Mouse (Mus musculus) liver, embryonic 12.5 days (tissue): ENCODE data around the gene Vmn1r84. TPM values are rescaled to one million over a fixed set of nuclear protein-coding genes. Genes with fewer than 3 reads are reported as not detected.

Experiments used
- ATAC-seq: fragments of 200-750 bp; cut with Nextera tagmentation; 2 replicates; pipeline ENCODE4 v1.8.0; 2017; ENCODE audit warnings: moderate number of reproducible peaks, mild to moderate bottlenecking, moderate library complexity
- H3K27ac ChIP-seq: fragments of 300-500 bp; sonication (generic); 2 replicates; pipeline ENCODE4 v1.5.1; 2016; ENCODE audit warnings: mild to moderate bottlenecking
- H3K27me3 ChIP-seq: fragments of 300-500 bp; sonication (generic); replicated peaks from 2 replicates; pipeline ENCODE4 v1.6.1; 2016; ENCODE audit warnings: mild to moderate bottlenecking, moderate library complexity
- H3K36me3 ChIP-seq: fragments of 300-500 bp; sonication (generic); 2 replicates; pipeline ENCODE4 v1.6.1; 2016; ENCODE audit warnings: mild to moderate bottlenecking, moderate library complexity
- H3K4me1 ChIP-seq: fragments of 300-500 bp; sonication (generic); 2 replicates; pipeline ENCODE4 v1.6.1; 2016
- H3K4me2 ChIP-seq: fragments of 300-500 bp; sonication (generic); 2 replicates; pipeline ENCODE4 v1.6.1; 2016; ENCODE audit warnings: mild to moderate bottlenecking, moderate library complexity
- H3K4me3 ChIP-seq: fragments of 300-500 bp; sonication (generic); 2 replicates; pipeline ENCODE4 v1.5.1; 2016; ENCODE audit warnings: mild to moderate bottlenecking, moderate library complexity
- H3K9ac ChIP-seq: fragments of 300-500 bp; sonication (generic); 2 replicates; pipeline ENCODE4 v1.6.1; 2016; ENCODE audit warnings: mild to moderate bottlenecking, moderate library complexity
- H3K9me3 ChIP-seq: fragments of 300-500 bp; sonication (generic); replicated peaks from 2 replicates; pipeline ENCODE4 v1.6.1; 2016; ENCODE audit warnings: mild to moderate bottlenecking, moderate library complexity
- WGBS: fragments of 180-500 bp; shearing (Covaris S2); methylation state at CpG from one replicate; pipeline ENCODE4 v1.1.7; 2016; ENCODE audit not compliant: insufficient replicate concordance; 5-methylcytosine and 5-hydroxymethylcytosine counted together
- microRNA-seq: library from miRNA; unstranded; fragments of <30 nt; microRNA quantifications from one replicate; pipeline ENCODE4, GENCODE M21; 2017
- polyA plus RNA-seq: library from polyadenylated mRNA; unstranded; fragments of >200 nt; fragmentation: Nextera tagmentation; extraction: Ambion mirVana; gene quantifications from 2 replicates; pipeline ENCODE4 v1.2.1, GENCODE M21; 2016

Gene Vmn1r84
- not detected in 2 replicates for polyA plus RNA-seq

GRCm38 (mm10) chr7:12369173-12369572 lies at the start of gene Vmn1r84:
TSS of gene Vmn1r84 (minus strand) at chr7:12369273.
- WGBS, result 33% methylated on average over 1 of the region's 1 CpGs
- no peak within 1 kb of the TSS for H3K27ac ChIP-seq
- no peaks in the 10 kb centered on the region for H3K27me3 ChIP-seq
- no peaks in the 10 kb centered on the region for H3K36me3 ChIP-seq
- ATAC-seq, result no peak
- no peak within 1 kb of the TSS for H3K4me3 ChIP-seq
- H3K4me2 ChIP-seq, result no peak within 1 kb of the TSS
- no peak within 1 kb of the TSS for H3K9ac ChIP-seq
- no peaks in the 10 kb centered on the region for H3K9me3 ChIP-seq
- no peaks in the 10 kb centered on the region for H3K4me1 ChIP-seq

DNA sequence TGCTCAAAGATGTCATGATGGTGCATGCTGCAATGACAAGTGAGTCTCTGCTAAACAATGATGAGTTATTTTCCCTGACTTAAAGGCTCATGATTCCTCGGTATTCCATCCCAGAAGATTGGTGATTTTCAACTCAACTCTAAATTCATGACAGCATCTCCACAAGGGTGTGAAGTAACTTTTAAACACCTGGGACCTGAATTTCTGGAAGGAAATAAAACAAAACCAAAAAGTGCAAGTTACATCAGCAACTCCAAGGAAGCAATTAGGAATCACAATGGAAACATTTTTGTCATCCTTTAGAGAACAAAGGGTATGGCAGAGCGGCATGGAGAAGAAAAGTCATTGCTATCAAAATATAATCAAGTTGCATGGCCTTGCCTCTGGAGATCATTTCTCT lies 39.7 kb downstream of the Vmn1r84 start, which contains the start of gene Vmn1r83:
Gene Vmn1r83, minus strand, starts transcription at position 101 of the 400 bp plus-strand sequence.
- WGBS, result 55% methylated on average over 2 of the region's 2 CpGs
- Histone ChIP-seq H3K9me3 (no peaks in the 10 kb centered on the region; the same call in 1 of the 2 replicates), H3K27me3 (no peaks in the 10 kb centered on the region), H3K4me3 (no peak within 1 kb of the TSS), H3K4me2 (no peak within 1 kb of the TSS), H3K27ac (no peak within 1 kb of the TSS), H3K4me1 (no peaks in the 10 kb centered on the region), H3K36me3 (no peaks in the 10 kb centered on the region), H3K9ac (no peak within 1 kb of the TSS)
- ATAC-seq, result no peak

Small RNA genes within 50 kb of the gene (microRNA-seq; reads per million reads assigned to microRNA genes)
- gene Gm23521, result not detected

Other genes starting within 250 kb of the Vmn1r84 start
- not detected in 2 replicates for gene Vmn1r78, start 219.0 kb downstream of the Vmn1r84 start, polyA plus RNA-seq
- gene Vmn1r79, start 198.0 kb downstream of the Vmn1r84 start, polyA plus RNA-seq, result not detected in 2 replicates
- gene Vmn1r80, start 180.0 kb downstream of the Vmn1r84 start, polyA plus RNA-seq, result not detected in 2 replicates
- not detected in 2 replicates for gene Vmn1r81, start 101.0 kb downstream of the Vmn1r84 start, polyA plus RNA-seq
- gene Vmn1r82, start 68.8 kb downstream of the Vmn1r84 start, polyA plus RNA-seq, result not detected in 2 replicates
- 0.04 TPM in 1 of 2 replicates, not detected in the other for gene Vmn1r83, start 39.8 kb downstream of the Vmn1r84 start, polyA plus RNA-seq
- gene Zfp551, start 53.5 kb upstream of the Vmn1r84 start, polyA plus RNA-seq, result 0.91 and 1.2 TPM in 2 replicates
- gene Zfp606, start 109.0 kb upstream of the Vmn1r84 start, polyA plus RNA-seq, result 5.7 and 5.9 TPM in 2 replicates
- gene 2900092C05Rik, start 143.2 kb upstream of the Vmn1r84 start, polyA plus RNA-seq, result not detected in 2 replicates
- gene Vmn2r53, start 239.5 kb upstream of the Vmn1r84 start, polyA plus RNA-seq, result not detected in 2 replicates